Mouse (Mus musculus) hindbrain, embryonic 11.5 days (tissue): ENCODE data around the gene Uqcrfs1. TPM values are rescaled to one million over a fixed set of nuclear protein-coding genes. Genes with fewer than 3 reads are reported as not detected.

ENCODE experiments used
- ATAC-seq: fragments of 200-750 bp; cut with Nextera tagmentation; 2 replicates; pipeline ENCODE4 v1.8.0; 2017; ENCODE audit warnings: mild to moderate bottlenecking, moderate TSS enrichment, moderate library complexity; ENCODE audit not compliant: low FRiP score
- DNase-seq: peaks from one replicate; pipeline ENCODE4 v3.0.0-alpha.2; 2015; ENCODE audit warnings: low spot score
- H3K27ac ChIP-seq: fragments of 300-500 bp; sonication (generic); 2 replicates; pipeline ENCODE4 v1.5.1; 2014; ENCODE audit warnings: mild to moderate bottlenecking, low read depth, low read length
- H3K27me3 ChIP-seq: fragments of 300-500 bp; sonication (generic); 2 replicates; pipeline ENCODE4 v1.6.1; 2014; ENCODE audit warnings: mild to moderate bottlenecking, low read length, moderate library complexity, mixed read lengths; ENCODE audit not compliant: control insufficient read depth, insufficient read depth
- H3K36me3 ChIP-seq: fragments of 300-500 bp; sonication (generic); 2 replicates; pipeline ENCODE4 v1.6.1; 2014; ENCODE audit warnings: mild to moderate bottlenecking, low read length, moderate library complexity, mixed read lengths; ENCODE audit not compliant: control insufficient read depth, insufficient read depth
- H3K4me1 ChIP-seq: fragments of 300-500 bp; sonication (generic); replicated peaks from 2 replicates; pipeline ENCODE4 v1.6.1; 2014; ENCODE audit warnings: low read length, mixed read lengths; ENCODE audit not compliant: control insufficient read depth, insufficient read depth
- H3K4me2 ChIP-seq: fragments of 300-500 bp; sonication (generic); replicated peaks from 2 replicates; pipeline ENCODE4 v1.6.1; 2014; ENCODE audit warnings: mild to moderate bottlenecking, low read depth, low read length
- H3K4me3 ChIP-seq: fragments of 300-500 bp; sonication (generic); 2 replicates; pipeline ENCODE4 v1.5.1; 2014; ENCODE audit warnings: low read depth, low read length
- H3K9ac ChIP-seq: fragments of 300-500 bp; sonication (generic); 2 replicates; pipeline ENCODE4 v1.6.1; 2014; ENCODE audit warnings: low read depth, low read length
- H3K9me3 ChIP-seq: fragments of 300-500 bp; sonication (generic); 2 replicates; pipeline ENCODE4 v1.6.1; 2016; ENCODE audit warnings: low read length; ENCODE audit not compliant: control insufficient read depth
- WGBS: fragments of 180-500 bp; shearing (Covaris S2); extraction: QIAGEN DNeasy Blood & Tissue Kit; methylation state at CpG from one replicate; pipeline ENCODE4 v1.1.7; 2014; 5-methylcytosine and 5-hydroxymethylcytosine counted together
- polyA plus RNA-seq: library from polyadenylated mRNA; unstranded; fragments of >200 nt; fragmentation: Nextera tagmentation; extraction: Ambion mirVana; gene quantifications from 2 replicates; pipeline ENCODE4 v1.2.1, GENCODE M21; 2014

Gene Uqcrfs1
- 255 and 270 TPM in 2 replicates for polyA plus RNA-seq

DNA sequence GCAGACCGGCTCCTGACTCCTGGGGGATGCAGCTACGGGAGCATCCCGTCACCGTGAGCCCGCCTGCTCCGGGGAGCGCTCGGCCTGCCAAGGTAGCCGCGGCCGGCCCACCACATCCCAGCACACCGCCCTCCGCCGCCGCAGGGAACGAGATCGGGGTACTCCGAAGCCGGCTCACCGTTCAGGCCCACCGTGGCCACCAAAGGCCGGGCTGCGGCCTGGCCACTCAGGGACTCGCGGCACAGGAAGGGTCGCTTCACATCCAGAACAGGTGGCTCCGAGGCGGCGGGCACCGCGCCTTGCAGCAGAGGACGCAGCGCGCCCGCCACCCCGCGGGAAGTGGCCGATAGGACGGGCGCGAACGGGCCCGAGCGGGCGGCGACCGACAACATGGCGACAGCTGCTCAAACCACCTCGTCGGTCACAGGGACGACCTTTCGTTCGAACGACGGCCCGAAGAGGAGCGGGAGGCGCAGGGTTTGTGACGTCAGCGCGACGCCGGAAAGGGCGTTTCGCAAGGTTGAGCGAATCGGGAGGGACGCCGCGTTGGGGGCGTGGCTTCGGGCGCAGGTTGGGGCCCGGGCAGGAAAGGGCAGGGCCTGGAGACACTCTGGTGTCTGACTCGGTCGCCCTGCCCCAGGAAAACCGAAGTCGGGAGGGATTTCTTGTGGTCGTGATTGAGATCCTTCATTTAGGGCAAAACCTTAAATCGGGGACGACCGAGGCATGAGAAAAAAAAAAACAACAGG is at the start of gene Uqcrfs1:
Gene Uqcrfs1, minus strand, starts transcription at position 507 of the 749 bp plus-strand sequence.
- under 1% methylated on average over 78 of the region's 82 CpGs for WGBS
- Histone ChIP-seq H3K9me3 (no peaks in the 10 kb centered on the region), H3K9ac (peak within 1 kb of the TSS; percentile 97), H3K27me3 (no peaks in the 10 kb centered on the region), H3K4me3 (peak within 1 kb of the TSS; percentile 96), H3K4me2 (peak within 1 kb of the TSS; percentile 60), H3K27ac (peak within 1 kb of the TSS; percentile 60; the same call in 1 of the 2 replicates), H3K4me1 (no peaks in the 10 kb centered on the region), H3K36me3 (0 out of 2 replicates have a peak, but pooled peaks cover 3% of the 10 kb centered on the region)
- ATAC-seq: peak; percentile 99
- DNase-seq: peak; percentile 99

DNA sequence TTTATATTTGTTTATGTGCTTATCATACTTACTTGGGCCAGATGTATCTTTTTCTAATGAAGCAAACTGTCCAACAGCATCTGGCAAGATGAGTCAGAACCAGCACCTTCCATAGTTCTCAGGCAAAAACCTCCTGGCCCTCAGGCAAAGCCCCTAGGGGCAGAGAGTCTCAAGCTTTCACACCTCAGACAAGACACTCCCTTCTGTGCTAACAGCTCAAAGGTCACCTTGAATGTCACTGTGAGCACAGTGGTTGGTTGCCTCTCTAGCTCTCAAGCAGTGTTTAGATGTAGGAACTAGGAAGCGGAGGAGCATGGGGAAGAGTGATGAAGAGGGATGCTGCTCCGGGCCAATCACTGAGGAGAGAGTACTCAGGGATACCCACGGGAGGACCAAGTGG is 40.6 kb upstream of the Uqcrfs1 start:
- ATAC-seq (no peak), DNase-seq (no peak)
- no peak overlapping the region for H3K4me2 ChIP-seq
- no peaks in the 10 kb centered on the region for H3K27me3 ChIP-seq
- H3K4me3 ChIP-seq: no peak overlapping the region
- 94% methylated on average over 3 of the region's 3 CpGs for WGBS
- no peaks in the 10 kb centered on the region for H3K4me1 ChIP-seq
- no peak overlapping the region for H3K27ac ChIP-seq
- no peak overlapping the region for H3K9ac ChIP-seq
- no peaks in the 10 kb centered on the region for H3K36me3 ChIP-seq
- no peaks in the 10 kb centered on the region for H3K9me3 ChIP-seq

DNA sequence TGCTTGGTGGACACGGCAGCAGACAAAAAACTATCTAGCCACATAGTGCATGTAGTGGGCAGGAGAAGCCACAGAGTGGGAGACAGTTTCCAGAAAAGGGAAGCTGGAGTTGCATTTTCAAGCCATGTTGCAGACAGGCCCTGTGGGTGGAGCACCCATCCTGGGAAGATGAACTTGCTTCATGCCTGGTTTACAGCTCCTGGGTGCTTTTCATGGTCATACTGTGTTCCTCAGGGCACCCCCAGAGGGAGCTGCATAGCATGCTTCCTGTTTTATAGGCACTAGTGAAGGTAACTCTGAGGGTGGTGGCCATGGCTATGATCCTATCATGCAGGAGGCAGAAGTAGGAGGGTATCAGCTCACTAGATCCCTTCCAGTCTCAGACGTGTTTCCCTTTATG is 37.4 kb upstream of the Uqcrfs1 start:
- Histone ChIP-seq H3K4me2 (no peak overlapping the region), H3K36me3 (no peaks in the 10 kb centered on the region), H3K4me1 (no peaks in the 10 kb centered on the region), H3K27ac (no peak overlapping the region), H3K9ac (no peak overlapping the region), H3K4me3 (no peak overlapping the region), H3K9me3 (no peaks in the 10 kb centered on the region), H3K27me3 (no peaks in the 10 kb centered on the region)
- WGBS: 76% methylated on average over 2 of the region's 2 CpGs
- ATAC-seq: no peak
- no peak for DNase-seq

DNA sequence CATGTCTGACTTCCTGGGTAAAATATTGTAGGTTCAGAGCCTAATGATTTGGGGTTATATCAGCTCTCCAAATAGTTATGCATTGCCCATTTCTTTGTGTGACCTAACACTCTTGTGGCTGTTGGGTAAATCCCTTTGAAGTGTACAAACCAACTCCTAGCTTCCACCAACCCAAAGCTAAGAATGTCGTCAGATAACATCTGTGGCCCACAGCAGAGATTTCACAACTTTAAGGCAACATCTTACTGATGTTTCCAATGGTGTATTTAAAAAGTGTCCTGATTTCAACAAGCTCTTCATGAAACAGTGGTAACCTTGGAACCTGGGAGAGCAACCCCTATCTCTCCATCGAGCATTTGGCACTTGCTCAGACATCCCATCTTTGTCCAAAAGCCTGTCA is 33.6 kb upstream of the Uqcrfs1 start:
- Histone ChIP-seq H3K4me2 (no peak overlapping the region), H3K27me3 (no peaks in the 10 kb centered on the region)

GRCm38 (mm10) chr13:30576819-30577218 is 31.7 kb upstream of the Uqcrfs1 start:
- WGBS: 72% methylated on average over 2 of the region's 2 CpGs
- DNase-seq (no peak), ATAC-seq (no peak)
- H3K4me3 ChIP-seq: no peak overlapping the region
- H3K27ac ChIP-seq: no peak overlapping the region
- H3K4me1 ChIP-seq: no peaks in the 10 kb centered on the region
- no peak overlapping the region for H3K4me2 ChIP-seq
- no peaks in the 10 kb centered on the region for H3K27me3 ChIP-seq
- no peaks in the 10 kb centered on the region for H3K36me3 ChIP-seq
- H3K9me3 ChIP-seq: no peaks in the 10 kb centered on the region
- H3K9ac ChIP-seq: no peak overlapping the region

More for the DNA sequence above, 33.6 kb upstream of the Uqcrfs1 start:
- WGBS: 89% methylated on average over 2 of the region's 2 CpGs
- Histone ChIP-seq H3K27ac (no peak overlapping the region), H3K9me3 (no peaks in the 10 kb centered on the region), H3K9ac (no peak overlapping the region), H3K36me3 (no peaks in the 10 kb centered on the region), H3K4me1 (no peaks in the 10 kb centered on the region), H3K4me3 (no peak overlapping the region)
- ATAC-seq: no peak
- no peak for DNase-seq

- Histone ChIP-seq H3K27me3 (no peaks in the 10 kb centered on the region), H3K36me3 (no peaks in the 10 kb centered on the region), H3K9me3 (no peaks in the 10 kb centered on the region), H3K9ac (no peak overlapping the region), H3K4me2 (no peak overlapping the region), H3K4me1 (no peaks in the 10 kb centered on the region), H3K4me3 (no peak overlapping the region), H3K27ac (no peak overlapping the region)
- ATAC-seq: no peak
- no peak for DNase-seq
- WGBS: 80% methylated on average over 4 of the region's 4 CpGs
Measured at GRCm38 (mm10) chr13:30572971-30573370, 27.8 kb upstream of the Uqcrfs1 start.

- no peaks in the 10 kb centered on the region for H3K9me3 ChIP-seq
- ATAC-seq: no peak
- WGBS: 67% methylated on average over 1 of the region's 1 CpGs
Measured at GRCm38 (mm10) chr13:30570182-30570581, 25.0 kb upstream of the Uqcrfs1 start.

GRCm38 (mm10) chr13:30567571-30567970 is 22.4 kb upstream of the Uqcrfs1 start:
- DNase-seq (no peak), ATAC-seq (no peak)
- H3K9ac ChIP-seq: no peak overlapping the region
- no peaks in the 10 kb centered on the region for H3K9me3 ChIP-seq
- no peak overlapping the region for H3K27ac ChIP-seq
- 78% methylated on average over 6 of the region's 7 CpGs for WGBS
- H3K4me1 ChIP-seq: no peaks in the 10 kb centered on the region
- no peak overlapping the region for H3K4me2 ChIP-seq
- no peaks in the 10 kb centered on the region for H3K36me3 ChIP-seq
- H3K27me3 ChIP-seq: no peaks in the 10 kb centered on the region
- no peak overlapping the region for H3K4me3 ChIP-seq

More at GRCm38 (mm10) chr13:30570182-30570581, 25.0 kb upstream of the Uqcrfs1 start:
- no peak overlapping the region for H3K4me2 ChIP-seq
- H3K27me3 ChIP-seq: no peaks in the 10 kb centered on the region
- no peak overlapping the region for H3K27ac ChIP-seq
- no peak overlapping the region for H3K4me3 ChIP-seq
- no peaks in the 10 kb centered on the region for H3K4me1 ChIP-seq
- H3K9ac ChIP-seq: no peak overlapping the region
- no peaks in the 10 kb centered on the region for H3K36me3 ChIP-seq
- DNase-seq: no peak

DNA sequence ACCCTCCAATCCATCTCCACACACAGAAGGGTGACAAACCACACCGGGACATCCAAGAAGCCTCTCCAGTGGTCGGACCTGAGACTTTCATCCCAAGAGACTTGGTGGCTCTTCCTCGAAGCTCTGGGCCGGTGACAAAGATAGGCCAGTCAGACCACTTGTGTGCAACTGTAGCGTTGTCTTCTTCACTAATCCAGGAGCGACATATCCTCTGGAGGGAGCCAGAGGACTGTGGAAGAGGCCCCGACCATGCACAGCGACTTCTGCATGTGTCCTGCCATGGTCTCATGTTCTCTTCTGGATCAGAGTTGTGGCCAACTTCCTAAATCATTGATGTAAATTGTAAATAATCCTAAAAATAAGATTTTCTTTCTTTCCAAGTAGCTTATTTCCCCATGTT is 21.6 kb upstream of the Uqcrfs1 start:
- no peaks in the 10 kb centered on the region for H3K36me3 ChIP-seq
- no peaks in the 10 kb centered on the region for H3K4me1 ChIP-seq
- H3K27me3 ChIP-seq: no peaks in the 10 kb centered on the region
- ATAC-seq: no peak
- H3K9me3 ChIP-seq: no peaks in the 10 kb centered on the region
- no peak overlapping the region for H3K27ac ChIP-seq
- 62% methylated on average over 8 of the region's 8 CpGs for WGBS
- no peak overlapping the region for H3K9ac ChIP-seq
- H3K4me2 ChIP-seq: no peak overlapping the region
- no peak overlapping the region for H3K4me3 ChIP-seq
- peak; percentile 45 for DNase-seq
